ENCODE assay signal across 19 mouse cellular contexts in the genomic region with DNA sequence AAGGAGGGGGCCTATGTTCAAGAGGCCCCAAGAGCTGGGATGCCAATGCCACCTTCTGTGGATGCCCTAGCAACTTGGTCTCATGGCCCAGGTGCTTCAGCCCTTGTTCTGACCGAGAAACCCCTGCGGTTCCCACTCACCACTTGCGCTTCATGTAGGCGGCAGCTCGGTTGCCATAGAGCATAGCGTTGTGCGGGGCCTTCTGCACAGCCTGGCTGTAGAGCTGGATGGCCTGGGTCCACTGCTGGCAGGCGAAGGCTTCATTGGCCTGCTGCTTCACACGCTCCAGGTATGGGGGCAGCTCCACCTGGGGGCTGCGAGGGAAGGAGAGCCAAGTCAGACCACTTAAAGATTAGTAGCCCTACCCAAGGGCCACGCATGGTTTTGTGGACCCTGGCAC. TPM values are rescaled to one million over a fixed set of nuclear protein-coding genes. Genes with fewer than 3 reads are reported as not detected.
A peak's percentile ranks its signal among the peaks of the same experiment; 100 is the strongest.
DNase-seq lines count a peak whose midpoint lies in the region; ATAC-seq and TF ChIP-seq lines count a peak whose summit lies in the region.
"Had no signal": no experiment of that assay in that cellular context is flagged by ENCODE, and none has a peak within 500 bp of the region (broad histone marks: within the 10 kb centered on the region; RNA-seq: fewer than 3 reads in every experiment).

No protein-coding gene starts in this region.

- peak overlapping the region; percentile 38; the same call in 1 of the 2 replicates for H3K9ac ChIP-seq in heart, embryonic 14.5 days (ENCODE audit: low read length)
- H3K9ac ChIP-seq in midbrain, embryonic 16.5 days (ENCODE audit: low read depth, low read length) = no peak overlapping the region
- H3K9ac ChIP-seq in midbrain, postnatal 0 days (replicated peaks; ENCODE audit: low read length, poor library complexity, severe bottlenecking) = no peak overlapping the region
- H3K9ac ChIP-seq: liver, embryonic 12.5 days had no signal

- H3K27ac ChIP-seq in heart, embryonic 14.5 days (replicated peaks in 1 of 2; ENCODE audit: control insufficient read depth in 1 of 2, insufficient read depth in 1 of 2, low read depth in 2 of 2, low read length in 2 of 2) = no peak overlapping the region
- 0 out of 2 replicates have a peak overlapping the region, but pooled peaks have one; percentile 32 for H3K27ac ChIP-seq in midbrain, embryonic 16.5 days (ENCODE audit: low read length)
- H3K27ac ChIP-seq in midbrain, postnatal 0 days (ENCODE audit: low read depth, low read length) = no peak overlapping the region
- H3K27ac ChIP-seq: limb, embryonic 12.5 days; liver, embryonic 12.5 days had no signal

- no peak overlapping the region for H3K4me2 ChIP-seq in heart, embryonic 14.5 days (ENCODE audit: low read length)
- H3K4me2 ChIP-seq in midbrain, embryonic 16.5 days (ENCODE audit: low read length) = no peak overlapping the region
- H3K4me2 ChIP-seq in midbrain, postnatal 0 days (ENCODE audit: low read depth, low read length, poor library complexity, severe bottlenecking) = no peak overlapping the region
- H3K4me2 ChIP-seq: heart, embryonic 11.5 days; limb, embryonic 12.5 days; liver, embryonic 12.5 days had no signal

- no peaks in the 10 kb centered on the region for H3K27me3 ChIP-seq in heart, embryonic 14.5 days (ENCODE audit: control insufficient read depth, insufficient read depth, low read length)
- H3K27me3 ChIP-seq in midbrain, embryonic 16.5 days (ENCODE audit: control insufficient read depth, insufficient read depth, low read depth, low read length) = no peaks in the 10 kb centered on the region
- H3K27me3 ChIP-seq in midbrain, postnatal 0 days (ENCODE audit: insufficient read depth, low read length) = no peaks in the 10 kb centered on the region
- H3K27me3 ChIP-seq: limb, embryonic 12.5 days; megakaryocyte, embryonic 14.5 days had no signal

- peak; percentile 33 for DNase-seq in cerebellum, adult 11 months
- DNase-seq in cerebellum, postnatal 36 days = no peak
- DNase-seq in heart, adult 18-20 months = no peak
- no peak for DNase-seq in midbrain, postnatal 0 days (ENCODE audit: low spot score)
- no peak for DNase-seq in MN1 (ENCODE audit: low spot score)
- DNase-seq in right cerebral cortex, postnatal 25 days = no peak
- DNase-seq: adrenal gland, postnatal 10 days; heart, postnatal 14 days; kidney, adult 2 months; kidney, postnatal 14 days; lung, adult 2 months had no signal

- ATAC-seq in heart, embryonic 14.5 days (ENCODE audit: insufficient number of reproducible peaks, insufficient read depth, low FRiP score, low read depth) = no peak
- ATAC-seq in midbrain, embryonic 16.5 days = no peak
- no peak for ATAC-seq in midbrain, postnatal 0 days (ENCODE audit: low FRiP score)
- ATAC-seq: activated CD4-positive, CD25-positive, alpha-beta regulatory T cell, adult 4 months; inflammation-experienced regulatory T-cells, adult 6 months; liver, embryonic 12.5 days had no signal

- 84% methylated on average over 11 of the region's 11 CpGs for WGBS in heart, embryonic 14.5 days
- 87% methylated on average over 11 of the region's 11 CpGs for WGBS in midbrain, embryonic 16.5 days
- WGBS in midbrain, postnatal 0 days = 89% methylated on average over 11 of the region's 11 CpGs

- TF ChIP-seq CTCF in midbrain, postnatal 0 days (IDR thresholded peaks at IDR 0.05) = no peak

- peaks cover 5 to 7% of the 10 kb centered on the region in 2 experiments; a peak in 3 of 4 replicates for H3K4me1 ChIP-seq in heart, embryonic 14.5 days (ENCODE audit: control insufficient read depth in 2 of 2, insufficient read depth in 2 of 2, low read length in 2 of 2)
- peaks cover 9% of the 10 kb centered on the region; the same call in 1 of the 2 replicates for H3K4me1 ChIP-seq in midbrain, embryonic 16.5 days (ENCODE audit: control insufficient read depth, insufficient read depth, low read length)
- H3K4me1 ChIP-seq in midbrain, postnatal 0 days (ENCODE audit: insufficient read depth, low read length) = no peaks in the 10 kb centered on the region
- H3K4me1 ChIP-seq: liver, embryonic 12.5 days had no signal

- H3K36me3 ChIP-seq in heart, embryonic 14.5 days (ENCODE audit: control insufficient read depth, insufficient read depth, low read length) = peaks cover 73% of the 10 kb centered on the region
- peaks cover 24% of the 10 kb centered on the region for H3K36me3 ChIP-seq in midbrain, embryonic 16.5 days (ENCODE audit: control insufficient read depth, insufficient read depth, low read length)
- peaks cover 44% of the 10 kb centered on the region for H3K36me3 ChIP-seq in midbrain, postnatal 0 days (ENCODE audit: insufficient read depth, low read length)

- no peak overlapping the region for H3K4me3 ChIP-seq in heart, embryonic 14.5 days (ENCODE audit: control insufficient read depth in 1 of 2, insufficient read depth in 1 of 2, low read depth in 1 of 2, low read length in 2 of 2)
- H3K4me3 ChIP-seq in midbrain, embryonic 16.5 days (ENCODE audit: low read depth, low read length) = no peak overlapping the region
- no peak overlapping the region for H3K4me3 ChIP-seq in midbrain, postnatal 0 days (ENCODE audit: low read depth, low read length)
- H3K4me3 ChIP-seq: limb, embryonic 12.5 days; liver, embryonic 12.5 days; megakaryocyte, embryonic 14.5 days had no signal

- H3K9me3 ChIP-seq in heart, embryonic 14.5 days (ENCODE audit: control insufficient read depth, low read length) = no peaks in the 10 kb centered on the region
- no peaks in the 10 kb centered on the region for H3K9me3 ChIP-seq in midbrain, embryonic 16.5 days (replicated peaks; ENCODE audit: control insufficient read depth, low read length, poor library complexity, severe bottlenecking)
- H3K9me3 ChIP-seq in midbrain, postnatal 0 days (ENCODE audit: low read length) = no peaks in the 10 kb centered on the region
- H3K9me3 ChIP-seq: limb, embryonic 12.5 days; liver, embryonic 12.5 days; megakaryocyte, embryonic 14.5 days had no signal

RNA-seq across cellular contexts. Expression of gene Tmem222, which starts 22.8 kb away (rescaled TPM):
- polyA plus RNA-seq in heart, embryonic 14.5 days (2014; fragmentation: Nextera tagmentation; extraction: Ambion mirVana) = 54.7 and 57.1 TPM in 2 replicates
- 10 to 100 TPM; 32.7 to 34.6 TPM for total RNA-seq in heart, adult 18-20 months (2021)
- polyA plus RNA-seq in midbrain, embryonic 16.5 days (2015; fragmentation: Nextera tagmentation; extraction: Ambion mirVana) = 111 and 121 TPM in 2 replicates
- 129 and 130 TPM in 2 replicates for total RNA-seq in midbrain, postnatal 0 days (2014; rRNA removed)
- polyA plus RNA-seq in midbrain, postnatal 0 days (2015; fragmentation: Nextera tagmentation; extraction: Ambion mirVana) = 138 and 143 TPM in 2 replicates

RNA-seq across cellular contexts. Expression of gene Sytl1, which starts 37.5 kb away (rescaled TPM):
- 0.34 and 0.42 TPM in 2 replicates for polyA plus RNA-seq in heart, embryonic 14.5 days (2014; fragmentation: Nextera tagmentation; extraction: Ambion mirVana)
- total RNA-seq in heart, adult 18-20 months (2021) = under 1 TPM; 0.22 to 0.72 TPM
- 0.16 and 0.25 TPM in 2 replicates for polyA plus RNA-seq in midbrain, embryonic 16.5 days (2015; fragmentation: Nextera tagmentation; extraction: Ambion mirVana)
- 1.6 TPM in 1 of 2 replicates, not detected in the other for total RNA-seq in midbrain, postnatal 0 days (2014; rRNA removed)
- 0.21 and 0.26 TPM in 2 replicates for polyA plus RNA-seq in midbrain, postnatal 0 days (2015; fragmentation: Nextera tagmentation; extraction: Ambion mirVana)

RNA-seq across cellular contexts. Expression of gene Wdtc1, which starts 52.9 kb away (rescaled TPM):
- polyA plus RNA-seq in heart, embryonic 14.5 days (2014; fragmentation: Nextera tagmentation; extraction: Ambion mirVana) = 16.9 and 17.3 TPM in 2 replicates
- total RNA-seq in heart, adult 18-20 months (2021) = 10 to 100 TPM; 71.9 to 73.6 TPM
- 20.1 and 20.7 TPM in 2 replicates for polyA plus RNA-seq in midbrain, embryonic 16.5 days (2015; fragmentation: Nextera tagmentation; extraction: Ambion mirVana)
- total RNA-seq in midbrain, postnatal 0 days (2014; rRNA removed) = 43.0 and 54.8 TPM in 2 replicates
- 14.4 and 15.6 TPM in 2 replicates for polyA plus RNA-seq in midbrain, postnatal 0 days (2015; fragmentation: Nextera tagmentation; extraction: Ambion mirVana)

RNA-seq across cellular contexts. Expression of gene Map3k6, which starts 59.8 kb away (rescaled TPM):
- polyA plus RNA-seq in heart, embryonic 14.5 days (2014; fragmentation: Nextera tagmentation; extraction: Ambion mirVana) = 1.6 and 2.3 TPM in 2 replicates
- total RNA-seq in heart, adult 18-20 months (2021) = 10 to 100 TPM; 22.5 to 30.1 TPM
- 2.8 TPM in 2 replicates for polyA plus RNA-seq in midbrain, embryonic 16.5 days (2015; fragmentation: Nextera tagmentation; extraction: Ambion mirVana)
- 7.6 and 8.3 TPM in 2 replicates for total RNA-seq in midbrain, postnatal 0 days (2014; rRNA removed)
- 2.8 and 4.1 TPM in 2 replicates for polyA plus RNA-seq in midbrain, postnatal 0 days (2015; fragmentation: Nextera tagmentation; extraction: Ambion mirVana)
